Mouse (Mus musculus) thymus, postnatal 10 days (tissue): Measurements from ENCODE around the gene Sapcd1.
"Not testable (repeated sequence)": the region's sequence is repeated elsewhere in the genome, so short reads cannot be mapped to it uniquely, and the experiment has no call there.

ENCODE experiments used
- DNase-seq, 2 experiments: peaks; one replicate each; pipeline ENCODE4 v3.0.0; 2021; ENCODE audit warnings: low spot score in 2 of 2

Gene Sapcd1

DNA sequence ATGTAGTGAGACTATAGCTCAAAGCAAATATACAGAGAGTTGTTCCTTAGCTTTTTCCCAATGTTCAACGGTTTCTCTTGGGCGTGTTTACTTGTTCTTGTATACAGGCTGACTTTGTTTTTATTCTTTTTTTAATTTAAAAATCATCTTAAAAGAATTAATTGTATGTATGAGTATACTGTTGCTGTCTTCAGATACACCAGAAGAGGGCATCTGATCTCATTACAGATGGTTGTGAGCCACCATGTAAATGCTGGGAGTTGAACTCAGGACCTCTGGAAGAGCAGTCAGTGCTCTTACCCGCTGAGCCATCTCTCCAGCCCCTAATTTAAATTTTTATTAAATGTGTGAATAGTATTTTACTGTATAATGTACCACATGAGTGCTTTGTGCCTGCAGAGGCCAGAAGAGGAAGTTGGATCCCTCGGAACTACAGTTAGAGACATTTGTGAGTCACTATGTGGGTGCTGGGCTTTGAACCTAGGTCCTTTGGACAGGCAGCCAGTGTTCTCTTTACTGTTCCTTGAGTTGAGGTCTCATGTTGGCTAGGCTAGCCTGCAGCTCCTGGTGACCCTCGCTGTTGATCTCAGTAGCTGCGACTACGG, 20.3 kb downstream of the Sapcd1 start:
- DNase-seq = no peak

DNA sequence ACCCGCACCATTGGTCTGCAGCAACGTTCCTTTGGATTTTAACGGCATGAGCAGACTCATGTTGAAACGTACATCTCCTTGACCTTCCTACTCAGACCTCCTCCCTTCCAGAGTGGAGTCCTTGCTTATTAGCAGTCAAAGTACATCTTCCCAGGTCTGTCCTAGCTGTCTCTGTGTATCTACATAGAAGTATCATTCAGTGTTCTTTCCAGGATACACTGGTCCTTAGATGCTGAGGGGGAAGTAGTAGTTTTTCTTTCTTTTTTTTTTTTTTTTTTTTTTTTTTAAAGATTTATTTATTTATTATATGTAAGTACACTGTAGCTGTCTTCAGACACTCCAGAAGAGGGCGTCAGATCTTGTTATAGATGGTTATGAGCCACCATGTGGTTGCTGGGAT, 21.9 kb downstream of the Sapcd1 start:
- not testable (repeated sequence) for DNase-seq

DNA sequence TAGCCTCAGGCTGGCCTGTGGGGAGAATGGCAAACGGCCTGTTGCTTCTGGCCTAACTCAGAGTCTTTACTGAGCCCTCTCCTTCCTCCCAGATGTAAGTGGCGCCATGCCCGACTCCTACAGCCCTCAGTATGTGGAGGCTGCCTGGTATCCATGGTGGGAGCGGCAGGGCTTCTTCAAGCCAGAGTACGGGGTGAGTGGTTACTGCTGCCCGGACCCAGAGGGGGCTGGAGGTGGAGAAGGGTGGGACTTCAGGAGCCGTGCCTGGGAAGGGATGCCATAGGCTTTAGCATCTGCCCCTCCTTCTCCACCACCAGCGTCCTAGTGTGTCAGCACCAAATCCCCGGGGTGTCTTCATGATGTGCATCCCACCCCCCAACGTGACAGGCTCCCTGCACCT, 22.7 kb downstream of the Sapcd1 start:
- DNase-seq = no peak

DNA sequence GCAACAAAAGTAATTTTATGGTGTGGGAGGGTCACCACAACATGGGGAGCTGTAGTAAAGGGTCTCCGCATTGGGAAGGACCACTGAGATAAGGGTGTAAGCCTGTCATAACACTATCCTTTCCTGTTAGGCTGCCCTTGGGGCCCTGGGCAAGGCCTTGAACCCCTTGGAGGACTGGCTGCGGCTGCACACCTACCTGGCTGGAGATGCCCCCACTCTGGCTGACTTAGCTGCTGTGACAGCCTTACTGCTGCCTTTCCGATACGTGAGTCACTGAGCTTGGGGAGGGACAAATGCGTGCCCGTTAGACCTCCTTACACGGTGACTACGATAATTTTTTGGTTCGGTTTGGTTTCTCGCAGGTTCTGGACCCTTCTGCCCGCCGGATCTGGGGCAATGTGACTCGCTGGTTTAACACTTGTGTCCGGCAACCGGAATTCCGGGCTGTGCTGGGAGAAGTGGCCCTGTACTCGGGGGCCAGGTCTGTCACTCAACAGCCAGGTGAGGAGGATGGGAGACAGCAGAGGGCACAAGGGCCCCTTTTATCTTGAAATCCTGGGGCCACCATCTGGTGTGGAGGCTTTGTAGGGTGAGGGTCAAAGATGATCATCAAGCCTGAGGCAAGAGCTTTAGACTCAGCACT, 23.6 kb downstream of the Sapcd1 start:
- no peak for DNase-seq

DNA sequence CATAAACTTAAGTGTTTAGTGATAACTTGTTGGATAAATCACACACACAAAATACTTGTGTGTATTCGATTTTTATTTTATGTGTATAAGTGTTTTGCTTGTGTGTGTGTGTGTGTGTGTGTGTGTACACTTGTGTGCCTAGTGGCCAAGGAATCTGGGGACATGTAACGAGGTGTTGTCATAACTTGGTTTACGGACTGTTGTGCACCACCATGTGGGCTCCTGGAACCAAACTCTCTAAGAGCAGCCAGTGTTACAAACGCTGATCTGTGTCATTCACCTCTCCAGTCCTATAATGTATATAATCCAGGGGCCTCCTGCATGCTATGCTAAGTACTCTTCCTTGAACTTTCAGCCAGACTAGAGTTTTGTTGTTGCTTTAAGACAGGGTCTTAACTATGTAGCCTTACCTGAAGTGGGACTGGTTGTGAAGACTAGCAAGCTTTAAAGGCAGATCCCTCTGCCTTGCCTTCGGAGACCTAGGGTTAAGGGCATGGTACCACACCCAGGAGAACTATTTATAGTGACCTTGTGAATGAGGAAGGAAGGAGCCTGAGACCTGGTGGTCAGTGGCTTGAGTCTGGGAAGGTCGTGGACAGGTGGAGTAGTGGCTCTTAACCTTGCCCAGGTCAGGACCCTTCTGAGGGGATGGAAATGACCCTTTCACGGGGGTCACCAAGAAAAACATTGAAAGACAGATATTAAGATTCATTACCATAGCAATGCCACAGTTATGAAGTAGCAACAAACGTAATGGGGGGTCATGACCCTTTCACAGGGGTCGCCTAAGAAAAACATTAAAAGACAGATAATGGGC, 24.6 kb downstream of the Sapcd1 start:
- no peak for DNase-seq

DNA sequence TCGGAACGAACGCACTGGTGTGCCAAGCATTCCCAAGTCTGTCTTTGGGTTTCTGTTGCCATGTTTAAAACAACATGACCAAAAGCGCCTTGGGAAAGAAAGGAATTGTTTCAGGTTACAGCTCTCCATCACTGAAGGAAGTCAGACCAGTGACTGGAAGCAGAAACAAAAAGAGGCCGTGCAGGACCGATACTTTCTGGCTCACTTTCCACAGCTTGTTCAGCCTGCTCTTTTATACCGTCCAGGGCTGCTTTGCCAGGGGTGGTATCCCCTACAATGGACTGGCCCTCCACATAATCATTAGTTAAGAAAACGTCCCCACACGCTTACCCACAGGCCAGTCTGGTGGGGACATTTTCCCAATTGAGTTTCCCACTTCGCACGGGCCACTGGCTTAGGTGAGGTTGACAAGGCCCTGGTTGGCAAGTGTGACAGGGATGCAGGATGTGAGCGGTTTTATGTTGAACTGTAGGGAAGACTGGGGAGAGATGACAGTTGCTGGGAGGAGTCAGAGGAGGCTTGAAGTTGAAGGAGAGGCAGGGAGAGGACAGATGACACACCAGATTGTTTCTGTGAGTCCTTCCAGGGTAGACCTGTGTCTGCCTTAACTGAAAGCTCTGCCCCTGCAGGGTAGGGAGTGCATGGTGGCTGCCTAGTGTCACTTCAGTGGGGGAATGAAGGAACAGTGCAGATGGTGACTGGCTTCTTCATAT, 25.5 kb downstream of the Sapcd1 start:
- no peak for DNase-seq

DNA sequence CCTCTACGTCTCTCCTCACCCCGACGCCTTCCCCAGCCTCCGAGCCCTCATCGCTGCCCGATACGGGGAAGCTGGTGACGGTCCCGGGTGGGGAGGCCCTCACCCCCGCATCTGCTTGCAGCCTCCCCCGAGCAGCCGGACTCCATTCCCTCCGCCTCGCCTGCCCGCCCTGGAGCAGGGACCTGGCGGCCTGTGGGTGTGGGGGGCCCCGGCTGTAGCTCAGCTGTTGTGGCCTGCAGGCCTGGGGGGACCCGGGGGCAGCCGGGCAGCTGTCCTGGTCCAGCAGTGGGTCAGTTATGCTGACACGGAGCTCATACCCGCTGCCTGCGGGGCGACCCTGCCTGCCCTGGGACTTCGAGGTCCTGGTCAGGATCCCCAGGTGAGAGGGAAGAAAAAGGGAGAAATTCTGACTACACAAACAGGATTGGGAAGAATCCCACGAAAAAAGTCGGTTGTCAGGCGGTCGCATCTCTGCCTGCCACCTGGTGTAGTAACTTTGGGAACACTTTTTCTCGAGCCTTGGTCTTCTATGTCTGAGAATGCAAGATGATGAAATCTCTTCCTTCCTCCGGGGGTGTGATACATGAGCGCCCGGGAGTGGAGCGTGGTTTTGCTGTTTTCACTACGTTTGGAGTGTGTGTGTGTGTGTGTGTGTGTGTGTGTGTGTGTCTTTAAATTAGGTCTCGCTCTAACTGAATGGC, 26.2 kb downstream of the Sapcd1 start:
- no peak for DNase-seq

DNA sequence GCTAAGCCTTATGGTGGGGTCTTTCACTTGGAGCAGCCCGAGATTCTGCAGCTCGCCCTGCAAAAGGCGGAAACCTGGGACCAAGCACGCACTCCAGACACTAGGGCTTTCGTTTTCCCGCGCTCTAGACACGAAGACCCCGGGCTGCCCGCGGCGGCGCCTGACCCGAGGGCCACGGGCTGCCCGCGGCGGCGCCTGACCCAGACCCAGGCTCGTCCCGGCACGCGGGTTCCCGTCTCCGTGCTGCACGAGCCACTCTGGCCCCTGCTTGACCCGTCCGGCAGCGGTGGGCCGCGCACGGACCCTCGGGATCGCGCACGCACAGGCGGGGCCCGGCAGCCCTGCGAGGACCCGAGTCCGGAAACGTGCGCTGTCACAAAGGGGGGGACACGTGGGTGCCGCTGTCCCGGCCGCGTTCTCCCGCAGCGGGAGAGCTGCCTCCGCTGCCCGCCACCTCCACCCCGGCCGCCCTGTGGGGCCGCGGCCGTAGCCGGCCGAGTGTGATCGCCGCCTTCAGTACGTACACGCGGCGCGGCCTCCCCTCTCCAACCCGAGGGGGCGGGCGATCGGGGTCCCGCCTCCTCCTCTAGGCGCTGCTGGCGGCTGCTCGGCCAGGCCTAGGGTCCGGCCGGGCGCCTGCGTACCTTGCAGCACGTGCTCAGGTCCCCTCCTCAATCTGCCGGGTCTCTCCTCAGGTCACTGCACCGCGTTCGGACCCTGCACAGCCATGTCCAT, 26.9 kb downstream of the Sapcd1 start, which contains the start of gene Vars:
Gene Vars, plus strand, starts transcription at position 271 of the 735 bp plus-strand sequence.
- peak; percentile 69 to 78 for DNase-seq

DNA sequence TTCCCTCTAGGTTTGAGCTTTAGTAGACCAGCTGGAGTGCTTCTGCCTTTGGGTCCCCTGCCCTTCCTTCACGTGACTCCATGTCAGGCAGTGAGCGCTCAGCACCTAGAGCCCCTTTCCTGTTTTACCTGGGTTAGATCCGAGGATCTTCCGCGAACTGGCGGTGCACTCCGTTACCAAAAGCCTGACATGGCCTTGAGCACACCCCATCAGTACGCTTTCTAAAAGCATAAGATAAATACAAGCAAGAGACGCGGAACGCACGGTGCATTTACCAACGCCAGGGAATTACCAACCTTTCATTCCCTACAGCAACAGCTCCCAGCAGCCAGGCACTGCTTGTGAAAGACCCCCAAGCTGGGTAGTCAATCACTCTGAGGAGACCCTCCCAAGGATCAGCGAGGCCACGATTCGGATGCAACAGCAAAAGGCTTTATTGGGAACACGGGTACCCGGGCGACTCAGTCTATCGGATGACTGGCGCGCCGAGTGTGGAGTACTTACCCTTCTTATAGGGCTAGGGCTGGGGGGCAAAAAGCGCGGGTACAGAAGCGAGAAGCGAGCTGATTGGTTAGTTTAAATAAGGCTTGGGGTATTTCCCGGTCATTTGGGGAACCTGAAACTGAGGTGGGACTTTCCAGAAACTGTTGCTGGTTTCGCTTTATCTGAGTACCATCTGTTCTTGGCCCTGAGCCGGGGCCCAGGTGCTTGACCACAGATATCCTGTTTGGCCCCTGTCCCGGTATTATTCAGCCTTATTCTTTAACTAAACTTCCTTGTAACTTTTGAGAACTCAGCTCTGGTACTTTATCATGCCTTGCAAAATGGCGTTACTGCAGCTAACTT, 27.7 kb downstream of the Sapcd1 start:
- peak in 1 of 2 experiments; percentile 41 for DNase-seq

DNA sequence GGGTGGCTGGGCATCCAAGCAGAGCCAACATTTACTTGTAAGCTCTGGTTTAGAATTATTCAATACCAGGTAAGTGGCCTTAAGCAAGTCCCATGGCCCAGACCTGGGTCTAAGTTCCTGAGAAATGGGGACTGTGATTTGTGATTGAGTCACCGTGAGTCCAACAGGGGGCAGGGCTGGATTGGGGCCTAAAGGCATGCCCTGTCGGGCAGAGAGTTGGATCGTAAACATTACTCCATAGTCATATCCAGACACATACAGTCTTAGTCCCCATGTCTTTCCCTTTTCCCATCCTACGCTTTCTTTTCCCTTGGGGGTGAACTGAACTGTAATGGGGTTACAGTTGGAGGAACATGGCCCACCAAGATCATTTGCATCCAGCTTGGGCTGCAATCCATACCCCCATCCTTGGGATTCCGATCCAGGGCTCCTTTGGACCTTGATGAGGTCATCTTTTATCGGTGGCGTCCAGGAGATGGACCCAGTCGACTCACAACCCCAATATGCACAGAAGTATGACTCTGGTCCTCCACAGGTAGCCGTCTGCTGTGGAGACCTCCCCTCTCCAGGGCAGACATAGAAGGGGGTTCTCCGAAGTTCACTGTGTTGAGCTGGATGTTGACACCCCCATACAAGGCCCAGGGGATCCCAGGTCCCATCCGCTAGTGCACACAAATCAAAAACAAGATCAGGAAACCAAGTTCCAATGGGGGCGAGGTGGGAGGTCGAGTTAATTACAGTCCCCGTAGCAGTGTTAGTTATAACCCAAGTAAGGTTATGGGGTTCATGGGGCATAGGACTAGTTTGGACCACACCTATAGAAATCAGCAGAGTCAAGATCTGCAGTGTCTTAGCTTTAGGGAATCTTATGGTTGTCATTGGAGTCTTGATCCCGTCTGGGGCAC, 29.0 kb downstream of the Sapcd1 start:
- DNase-seq = no peak

DNA sequence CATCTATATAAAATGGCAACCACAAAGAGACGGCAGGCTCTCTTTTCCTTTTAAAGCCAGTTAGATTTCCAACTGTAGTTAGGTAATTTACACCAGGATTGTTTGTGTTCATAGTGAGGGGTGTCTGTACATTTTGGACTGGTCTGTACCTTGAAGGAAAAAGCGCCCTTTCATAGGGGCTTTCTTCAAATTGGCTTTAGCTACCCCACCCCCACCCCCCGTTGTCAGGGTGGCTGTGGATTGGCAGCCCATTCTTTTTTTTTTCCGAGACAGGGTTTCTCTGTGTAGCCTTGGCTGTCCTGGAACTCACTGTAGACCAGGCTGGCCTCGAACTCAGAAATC, 30.7 kb downstream of the Sapcd1 start:
- DNase-seq = no peak

DNA sequence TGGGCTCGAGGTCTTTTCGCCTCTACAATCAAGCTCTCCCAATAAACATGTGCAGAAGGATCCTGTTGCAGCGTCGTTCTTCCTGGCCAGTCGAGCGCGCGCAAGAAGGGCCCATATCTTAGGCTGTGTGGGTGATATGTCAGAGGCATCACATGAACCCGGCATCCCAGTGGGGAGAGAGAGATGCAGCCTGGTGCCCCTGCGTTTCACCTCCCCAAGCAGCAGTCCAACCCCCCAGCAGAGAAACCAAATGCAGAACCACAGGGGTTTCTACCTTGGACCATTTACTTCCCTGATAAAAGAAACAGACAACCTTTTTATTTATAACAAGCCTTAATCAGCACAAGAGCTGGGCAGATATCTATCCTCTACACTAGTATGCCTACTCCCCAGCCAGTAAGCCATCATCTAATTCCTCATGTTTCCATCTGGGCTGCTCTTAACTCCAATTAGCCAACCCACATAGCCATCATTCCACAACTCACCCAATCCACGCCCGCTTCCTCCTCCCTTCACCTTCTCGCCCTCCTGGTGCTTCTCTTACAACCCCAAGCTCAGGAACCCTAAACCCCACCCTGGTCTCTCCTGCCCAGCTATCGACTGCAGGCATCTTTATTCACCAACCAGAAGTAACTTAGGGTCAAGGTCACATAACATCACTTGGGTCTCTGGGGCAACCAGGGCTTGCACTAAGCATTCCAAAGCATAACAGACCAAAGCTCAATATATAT, 31.2 kb downstream of the Sapcd1 start:
- DNase-seq = no peak

DNA sequence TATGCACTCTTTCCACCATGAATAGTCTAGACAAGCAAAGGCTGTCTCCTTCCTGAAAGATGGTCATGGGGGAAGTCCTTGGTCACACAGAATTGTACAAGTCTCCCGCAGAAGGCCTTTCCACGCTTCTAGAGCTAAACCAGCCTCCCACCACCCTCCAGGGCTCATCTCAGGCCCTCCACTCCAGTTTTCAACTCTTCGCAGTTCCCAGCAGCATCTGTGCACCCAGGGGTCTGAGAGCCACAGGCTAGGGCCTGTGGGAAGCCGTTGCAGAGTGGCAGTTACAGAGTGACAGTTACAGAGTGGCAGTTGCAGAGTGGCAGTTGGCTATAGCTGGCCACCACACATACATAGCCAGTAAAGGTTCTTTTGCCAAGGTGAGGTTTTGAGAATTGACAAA, 31.9 kb downstream of the Sapcd1 start:
- not testable (repeated sequence) for DNase-seq

DNA sequence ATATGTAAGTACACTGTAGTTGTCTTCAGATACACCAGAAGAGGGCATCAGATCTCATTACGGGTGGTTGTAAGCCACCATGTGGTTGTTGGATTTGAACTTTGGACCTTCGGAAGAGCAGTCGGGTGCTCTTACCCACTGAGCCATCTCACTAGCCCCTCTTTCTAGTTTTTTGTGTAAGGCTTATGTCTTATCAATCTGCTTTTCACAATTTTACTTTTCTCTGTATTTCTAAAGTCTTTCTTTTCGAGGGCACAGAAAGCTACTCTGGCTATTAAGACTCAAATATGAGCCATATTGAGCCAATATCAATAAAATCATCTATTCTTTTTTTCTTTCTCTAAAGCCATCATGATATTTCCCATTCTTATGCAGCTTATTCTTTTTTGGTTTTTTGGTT, 32.6 kb downstream of the Sapcd1 start:
- DNase-seq = not testable (repeated sequence)

DNA sequence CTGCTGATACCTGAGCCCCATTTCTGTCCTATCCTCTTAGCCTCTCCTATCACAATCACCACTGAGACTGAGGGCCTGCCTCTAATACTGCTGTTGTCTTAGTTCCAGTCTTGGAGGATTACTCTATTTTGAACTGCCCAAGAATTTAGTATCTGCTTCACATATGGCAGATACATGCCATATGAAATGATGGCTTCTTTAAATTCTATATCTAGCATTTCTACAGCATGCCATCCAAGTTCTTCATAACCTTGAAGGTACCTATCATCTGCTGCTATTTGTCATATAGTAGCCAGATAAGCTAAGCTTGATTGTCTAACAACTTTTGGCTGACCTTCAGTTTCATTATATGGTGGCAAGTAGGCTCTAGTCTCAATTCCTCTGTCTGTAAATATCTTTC, 33.1 kb downstream of the Sapcd1 start:
- no peak for DNase-seq

DNA sequence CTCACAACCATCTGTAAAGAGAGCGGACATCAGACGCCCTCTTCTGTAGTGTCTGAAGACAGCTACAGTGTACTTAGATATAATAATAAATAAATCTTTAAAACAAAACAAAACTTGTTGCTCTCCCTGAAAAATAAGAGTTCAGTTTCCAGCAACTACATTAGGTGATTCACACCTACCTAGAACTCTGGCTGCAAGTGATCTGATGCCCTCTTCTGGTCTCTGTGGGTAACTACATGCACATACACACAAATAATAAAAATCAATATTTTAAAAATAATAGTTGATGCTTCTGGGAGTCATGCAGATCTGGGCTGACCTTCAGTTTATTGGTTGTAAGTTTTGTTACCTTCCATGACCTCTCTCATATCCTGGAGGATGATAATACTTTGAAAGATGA, 43.6 kb downstream of the Sapcd1 start:
- DNase-seq = peak in 1 of 2 experiments; percentile 27

DNA sequence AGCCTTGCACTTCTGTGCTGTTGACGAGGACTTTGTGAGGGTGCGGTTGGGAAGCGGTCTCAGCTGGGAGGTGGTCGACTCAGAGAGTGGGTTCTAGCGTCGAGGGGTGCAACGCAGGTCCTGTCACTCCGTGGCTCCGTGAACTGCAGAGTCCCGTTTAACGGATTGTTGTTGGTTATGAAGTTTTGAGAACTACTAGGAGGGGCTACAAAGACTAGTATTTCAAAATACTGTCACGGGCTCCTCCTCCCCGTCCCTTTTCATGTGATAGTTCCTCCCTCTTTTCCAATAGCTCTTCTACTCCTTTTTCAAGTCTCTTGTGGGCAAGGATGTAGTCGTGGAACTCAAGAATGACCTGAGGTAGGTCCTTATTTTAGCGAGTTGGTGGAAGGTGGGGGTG, 45.5 kb downstream of the Sapcd1 start:
- no peak for DNase-seq

DNA sequence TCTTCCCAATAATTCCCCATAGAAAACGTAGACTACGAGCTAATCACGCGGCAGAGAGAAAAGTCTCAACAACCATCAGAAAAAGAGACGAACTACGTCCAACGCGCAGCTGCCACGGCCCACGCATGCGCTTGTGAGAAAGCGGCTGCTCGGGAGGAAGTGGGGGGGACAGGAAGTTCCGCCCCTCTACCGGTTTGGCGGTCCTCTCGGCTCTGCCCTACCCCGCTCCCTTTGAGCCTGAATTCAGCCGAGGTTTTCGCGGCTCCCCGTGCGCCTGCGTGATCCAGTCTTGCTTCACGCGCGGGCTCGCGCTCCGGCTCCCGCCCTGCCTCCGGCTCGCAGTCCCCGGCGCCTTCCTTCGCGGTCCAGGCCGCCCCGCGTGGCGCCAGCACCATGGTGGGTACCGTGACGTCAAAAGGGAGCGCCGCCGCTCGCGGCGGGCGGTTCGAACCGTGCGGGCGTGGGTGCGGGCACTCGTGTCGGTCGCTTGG, 46.1 kb downstream of the Sapcd1 start, which contains the start of gene Lsm2:
Gene Lsm2, plus strand, starts transcription at position 173 of the 491 bp plus-strand sequence.
- peak; percentile 87 to 88 for DNase-seq
